Mouse (Mus musculus): ENCODE measurements around the gene Tpte.

The Tpte gene

DNA sequence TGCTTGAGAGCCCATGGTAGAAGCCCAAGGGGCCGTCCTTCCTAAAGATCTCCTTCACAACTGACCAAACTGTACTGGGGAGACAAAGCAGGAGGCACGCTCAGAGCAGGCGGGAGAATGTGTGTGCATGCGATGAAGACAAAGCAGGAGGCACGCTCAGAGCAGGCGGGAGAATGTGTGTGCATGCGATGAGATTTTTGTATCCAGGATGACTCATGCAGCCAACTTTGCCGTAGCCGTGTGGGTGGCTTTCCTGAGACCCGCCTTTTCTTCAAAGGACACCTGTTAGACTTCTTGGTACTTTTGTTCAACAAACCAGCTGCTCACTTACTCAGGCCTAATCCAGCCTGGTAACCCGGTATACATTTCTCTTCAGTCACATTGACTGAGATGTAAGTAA, 97.7 kb downstream of the Tpte start:
- DNase-seq = no peak

DNA sequence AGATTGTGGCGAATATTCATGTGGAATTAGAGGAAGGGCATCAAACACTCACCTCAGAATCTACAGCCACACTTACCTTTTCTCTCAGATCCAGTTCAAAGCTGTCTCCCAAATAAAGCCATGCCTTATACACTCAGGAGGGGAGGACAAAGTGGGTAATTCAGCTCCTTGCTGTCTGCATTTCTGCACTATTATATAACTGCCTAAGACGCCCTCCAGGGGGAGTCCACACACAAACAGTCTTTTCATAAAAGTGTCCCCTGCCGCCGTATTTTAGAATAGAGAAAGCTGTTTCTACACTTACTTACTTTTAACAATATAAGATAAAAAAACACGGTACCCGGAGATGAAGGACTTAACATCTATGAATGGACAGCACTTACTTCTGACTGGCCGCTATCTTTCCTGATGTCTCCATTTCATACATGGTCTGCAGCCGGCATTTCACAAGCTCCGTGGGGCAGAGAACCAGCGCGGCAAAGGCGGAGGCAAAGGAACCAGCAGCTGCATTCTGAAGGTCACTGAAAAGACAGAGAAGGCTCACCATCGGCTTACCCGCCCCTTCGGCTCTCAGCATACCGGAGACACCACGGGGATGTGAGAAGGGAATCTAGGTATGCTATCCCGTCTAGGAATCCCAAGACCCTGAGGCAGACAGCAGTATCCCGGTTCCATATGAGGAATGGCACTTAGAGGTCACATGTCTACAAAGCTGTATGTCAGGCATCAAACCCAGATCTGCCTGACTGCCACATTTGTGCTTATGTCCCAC, 99.8 kb downstream of the Tpte start:
- no peak for DNase-seq

DNA sequence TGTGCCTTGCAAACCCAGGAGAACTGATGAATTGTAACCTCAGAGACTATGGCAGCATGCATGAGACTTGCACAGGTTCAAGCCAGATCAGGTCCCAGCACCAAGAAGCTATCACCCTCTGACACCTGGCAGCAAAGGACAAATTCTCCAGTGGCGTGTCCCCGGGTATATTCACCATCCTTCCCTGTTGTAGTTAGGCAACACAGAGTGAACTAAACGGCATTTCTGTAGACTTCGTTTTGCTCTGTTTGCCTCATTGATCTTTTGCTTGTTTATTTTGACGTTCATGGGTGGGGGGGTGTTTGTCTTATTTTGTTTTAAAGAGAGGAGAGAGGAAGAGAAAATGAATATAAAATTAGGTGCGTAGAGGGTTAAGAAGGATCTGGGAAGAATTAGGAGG, 101.9 kb downstream of the Tpte start:
- DNase-seq = no peak

DNA sequence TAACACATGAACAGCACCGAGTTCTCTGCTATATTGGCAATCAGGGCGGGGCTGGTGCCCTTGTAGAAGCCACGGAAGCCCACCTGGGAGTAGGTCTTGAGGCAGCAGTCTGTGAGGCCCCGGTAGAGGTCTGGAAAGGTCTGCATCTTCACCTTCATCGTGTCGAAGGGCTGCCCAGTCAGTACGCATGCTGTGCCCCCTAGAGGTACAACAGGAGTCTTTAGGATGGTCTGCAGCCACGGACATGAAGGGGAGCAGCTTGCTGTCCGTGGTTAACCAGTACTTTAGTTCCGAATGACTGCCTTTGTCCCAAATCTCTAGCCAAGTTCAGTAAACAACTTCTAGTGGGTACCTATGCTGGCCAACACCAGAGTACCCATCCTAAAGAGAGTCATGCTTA, 106.6 kb downstream of the Tpte start:
- no peak for DNase-seq

DNA sequence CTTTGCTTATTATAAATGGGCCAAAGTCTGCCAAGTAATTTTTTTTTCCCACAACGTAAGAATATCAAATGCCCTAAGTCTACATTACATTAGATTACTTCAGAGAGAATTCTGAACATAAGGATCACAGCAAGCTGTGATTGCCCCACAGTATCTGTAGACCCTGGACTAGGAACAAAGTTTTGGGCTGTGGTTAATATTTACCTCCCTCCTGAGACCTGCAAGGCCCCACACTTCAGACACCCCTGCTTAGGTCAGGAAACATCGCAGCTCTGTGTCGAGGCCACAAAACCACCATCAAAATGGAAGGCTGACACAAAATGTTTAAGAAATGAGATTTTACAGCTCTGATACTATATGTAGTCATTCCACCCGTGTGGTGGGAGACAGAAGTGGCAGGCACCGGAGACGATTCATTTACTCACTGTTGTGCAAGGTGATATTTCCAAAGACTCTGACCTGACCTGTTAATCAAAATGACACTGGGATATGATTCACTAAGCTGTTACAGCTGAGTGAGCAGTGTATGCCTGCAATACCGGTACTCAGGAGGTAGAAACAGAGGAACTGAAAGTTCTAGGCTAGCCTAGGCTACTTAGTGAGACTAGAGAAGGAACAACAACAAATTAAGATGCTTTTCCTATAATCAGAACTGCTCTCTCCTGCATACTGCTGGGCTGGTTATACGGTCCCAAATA, 107.7 kb downstream of the Tpte start:
- no peak for DNase-seq

DNA sequence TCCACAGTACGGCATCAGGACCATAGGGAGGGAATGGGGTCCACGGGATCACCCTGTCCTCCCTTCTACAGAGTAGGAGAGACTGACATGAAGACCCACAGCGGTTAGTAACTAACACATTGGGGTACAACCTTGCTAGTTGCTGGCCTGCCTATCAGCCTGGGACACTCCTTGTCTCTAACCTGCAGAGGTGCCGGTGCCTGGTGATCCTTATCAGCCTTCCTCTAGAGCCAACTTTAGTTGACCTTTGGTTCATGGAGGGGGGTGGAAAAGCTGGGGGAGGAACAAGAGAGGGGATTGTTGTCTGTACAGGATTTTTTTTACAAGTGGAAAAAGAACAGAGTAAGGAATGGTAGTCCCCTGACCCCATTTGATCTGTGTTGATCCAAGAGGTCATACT, 111.2 kb downstream of the Tpte start:
- DNase-seq = no peak

DNA sequence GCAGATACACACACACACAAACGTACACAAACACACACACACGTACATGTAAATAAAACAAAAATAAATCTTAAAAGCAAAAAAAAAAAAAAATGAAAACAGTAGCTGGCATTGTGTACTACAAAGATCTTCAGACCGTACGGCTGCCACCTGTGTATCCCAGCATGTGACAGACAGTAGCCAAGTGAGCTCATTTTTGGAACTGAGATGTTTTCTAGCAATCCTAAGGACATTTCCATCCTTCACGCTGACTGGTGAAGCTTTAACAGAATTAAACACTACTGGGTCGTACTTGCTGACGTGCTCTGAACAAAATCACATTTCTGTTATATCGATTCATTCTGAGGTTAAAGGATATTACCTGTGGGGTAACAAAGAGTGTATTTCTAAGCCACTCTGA, 112.0 kb downstream of the Tpte start:
- no peak for DNase-seq

DNA sequence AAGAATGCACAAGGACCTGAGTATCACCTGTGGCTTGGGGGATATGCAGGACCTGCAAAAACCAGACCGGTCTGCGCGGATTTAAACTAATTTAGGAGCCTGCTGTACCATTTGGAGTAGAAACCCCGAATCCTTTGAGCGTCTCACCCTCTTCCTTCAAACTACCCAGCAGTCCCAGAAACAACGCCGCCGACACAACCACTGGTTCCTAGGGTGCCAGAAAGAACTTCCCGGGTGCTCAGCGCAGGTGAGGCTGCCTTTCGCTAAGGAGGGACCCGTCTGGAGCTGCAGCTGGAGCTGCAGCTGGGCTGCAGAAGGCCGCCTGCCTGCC, 114.5 kb downstream of the Tpte start:
- DNase-seq = no peak

DNA sequence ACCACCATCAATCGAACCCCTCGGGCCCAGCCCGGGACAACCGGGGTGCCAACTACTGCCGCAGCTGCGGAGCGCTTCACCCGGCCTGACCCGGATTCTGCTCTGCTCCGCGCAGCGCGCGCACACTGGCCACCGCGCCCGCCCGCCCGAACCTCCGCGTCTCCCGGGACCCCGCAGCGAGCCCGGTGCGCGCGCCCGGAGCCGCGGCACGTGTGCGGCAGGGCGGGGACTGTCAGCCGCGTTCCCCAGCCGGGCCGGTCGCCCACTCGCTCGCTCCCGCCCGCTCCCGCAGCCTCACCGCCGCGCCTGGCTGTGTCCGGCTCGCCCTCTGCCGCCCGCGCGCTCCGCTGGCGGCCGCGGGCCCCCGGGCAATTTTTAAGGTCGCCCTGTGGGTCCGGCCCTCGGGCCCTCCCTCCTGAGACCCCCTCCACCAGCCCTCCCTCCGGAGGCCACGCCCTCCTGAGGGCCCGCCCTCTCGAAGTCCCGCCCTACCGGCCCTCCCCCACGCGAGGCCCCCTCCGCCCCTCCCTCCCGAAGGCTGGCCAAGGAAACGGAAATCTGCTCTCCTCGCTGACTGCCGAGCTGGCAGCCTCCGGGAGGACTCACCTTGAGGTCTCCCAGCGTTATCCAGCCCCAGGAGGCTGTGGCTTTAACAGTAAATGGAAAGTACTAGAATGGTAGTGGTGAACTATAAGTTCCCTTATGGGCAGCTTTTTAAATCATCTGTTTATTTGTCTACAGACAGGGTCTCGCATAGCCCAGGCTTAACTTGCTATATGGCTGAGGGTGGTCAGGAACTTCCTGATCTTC, 115.1 kb downstream of the Tpte start, which contains the start of gene Slc25a15:
Slc25a15 (minus strand) TSS at position 456 of the 810 bp plus-strand sequence.
- DNase-seq = peak; percentile 87 to 89

DNA sequence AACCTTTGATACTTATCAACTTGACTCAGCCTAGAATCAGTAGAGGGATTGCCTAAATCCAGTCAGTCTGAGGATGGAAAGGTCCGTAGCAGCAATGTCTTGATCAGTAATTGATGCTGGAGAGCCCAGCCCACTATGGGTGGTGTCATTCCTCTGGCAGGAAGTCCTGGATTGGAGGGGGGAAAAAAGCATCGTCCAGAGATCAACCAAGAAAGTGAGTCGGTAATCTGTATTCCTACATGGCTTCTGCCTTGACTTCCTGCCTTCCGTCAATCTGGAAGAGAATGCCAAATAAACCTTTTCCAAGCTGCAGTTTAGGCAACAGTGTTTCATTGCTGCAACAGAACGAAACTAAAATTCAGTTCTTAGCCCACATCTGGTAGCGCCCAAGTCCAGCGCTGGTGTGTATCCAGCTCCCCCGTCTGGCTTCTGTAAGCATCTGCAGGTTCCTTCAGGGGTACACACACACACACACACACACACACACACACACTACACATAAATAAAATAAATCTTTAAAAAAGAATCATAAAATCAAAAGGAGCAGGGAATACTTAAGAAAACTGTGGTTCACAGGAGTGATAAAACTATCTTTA, 116.1 kb downstream of the Tpte start:
- no peak for DNase-seq

DNA sequence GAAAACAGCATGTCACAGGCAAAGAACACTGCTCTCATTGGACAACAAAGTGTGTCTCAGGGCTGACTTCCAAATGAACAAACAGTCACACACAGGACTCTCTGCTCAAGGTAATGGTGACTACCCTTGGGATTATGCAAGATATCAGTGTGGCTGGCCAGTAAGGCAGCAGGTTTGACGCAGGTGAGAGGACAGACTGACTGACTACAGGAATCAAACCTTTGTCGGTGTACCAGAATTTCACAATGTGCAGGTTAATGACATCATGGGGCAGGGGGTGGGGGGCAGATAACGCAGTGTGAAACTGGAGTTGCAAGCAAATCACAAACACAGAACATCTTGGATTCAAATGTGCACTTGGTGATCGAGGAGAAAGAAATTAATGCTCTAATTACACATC, 117.4 kb downstream of the Tpte start:
- no peak for DNase-seq

DNA sequence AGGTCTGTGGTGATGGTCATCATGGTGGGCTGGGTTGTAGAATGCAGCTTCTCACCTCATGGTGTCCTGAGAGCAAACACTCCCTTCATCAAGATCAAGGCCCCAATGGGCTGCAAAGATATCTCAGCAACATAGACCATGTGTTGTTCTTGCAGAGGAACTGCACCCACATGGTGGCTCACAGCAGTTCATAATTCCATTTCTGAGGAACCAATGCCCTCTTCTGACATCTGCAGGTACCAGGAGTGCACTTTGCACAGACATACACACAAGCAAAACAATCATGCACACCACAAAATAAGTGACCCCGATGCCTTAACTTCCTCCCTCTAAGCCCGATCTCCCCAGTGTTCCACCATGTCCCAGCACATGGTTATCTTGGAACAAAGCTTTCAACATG, 120.0 kb downstream of the Tpte start:
- DNase-seq = no peak

DNA sequence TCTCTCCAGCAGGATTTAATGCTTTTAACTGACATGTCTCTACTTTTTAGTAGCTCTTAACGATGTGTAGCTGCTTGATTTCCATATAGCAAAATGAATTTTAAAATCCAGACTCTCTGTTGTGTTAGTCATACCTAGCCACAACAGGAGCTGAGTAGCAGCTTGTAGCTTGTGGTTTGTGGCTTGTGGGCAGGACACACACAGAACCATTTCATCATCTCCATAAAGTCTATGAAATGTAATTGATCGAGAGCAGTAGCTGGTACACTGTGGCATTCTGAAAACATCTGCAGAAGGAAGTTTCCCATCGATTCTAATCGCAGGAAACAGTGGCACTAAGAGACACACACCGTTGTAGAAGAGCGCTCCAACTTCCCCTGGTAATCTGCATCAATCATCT, 122.5 kb downstream of the Tpte start:
- DNase-seq = no peak

DNA sequence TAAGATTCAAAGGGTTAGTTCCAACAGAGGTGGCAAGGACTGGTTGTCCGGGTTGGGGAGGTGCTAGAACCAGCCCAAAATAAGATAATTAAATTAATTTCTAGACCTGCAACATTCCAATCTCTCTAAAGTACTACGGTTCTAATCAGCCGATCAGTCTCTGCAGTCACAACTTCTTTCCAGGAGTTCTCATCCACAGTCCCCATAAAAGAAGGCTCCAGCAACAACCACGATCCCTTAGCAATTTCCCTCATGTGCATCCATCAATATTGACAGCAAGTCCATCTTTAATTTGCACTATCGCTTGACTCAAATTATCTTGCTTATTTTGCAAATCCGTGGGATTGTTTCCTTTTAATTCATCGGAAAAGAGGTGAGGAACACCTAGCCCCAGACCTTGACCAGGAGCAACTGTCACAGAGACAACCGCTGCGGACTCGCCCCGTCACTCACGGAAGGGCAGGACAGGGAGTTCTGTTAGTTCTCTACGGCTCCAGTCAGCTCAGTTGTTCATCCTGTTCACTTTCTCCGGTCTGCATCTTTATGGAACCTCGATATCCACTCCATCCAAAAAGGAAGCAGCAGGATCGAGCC, 127.5 kb downstream of the Tpte start:
- DNase-seq = no peak

DNA sequence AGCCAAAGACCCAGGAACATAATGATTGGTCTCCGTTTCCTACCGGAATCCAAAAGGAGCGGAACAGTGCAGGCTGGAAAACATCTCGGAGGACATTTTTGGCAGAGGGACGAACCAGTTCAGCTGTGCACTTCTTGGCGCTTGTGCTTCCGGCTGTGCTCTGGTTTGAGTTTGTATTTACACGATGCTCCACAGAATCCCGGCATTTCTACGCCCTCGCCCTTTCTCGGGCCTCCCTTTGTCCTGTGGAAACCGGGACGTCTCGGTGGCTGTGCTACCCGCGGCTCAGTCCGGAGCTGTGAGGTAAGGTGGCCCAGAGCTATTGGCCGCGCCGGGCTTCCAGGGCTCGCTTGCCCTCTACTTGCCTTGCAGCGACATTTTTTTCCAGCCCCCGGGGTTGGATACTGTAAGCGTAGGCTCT, 128.1 kb downstream of the Tpte start, which contains the start of gene Mrps31:
Mrps31 (plus strand) TSS at position 80 of the 421 bp plus-strand sequence.
- DNase-seq = peak; percentile 82 to 83

DNA sequence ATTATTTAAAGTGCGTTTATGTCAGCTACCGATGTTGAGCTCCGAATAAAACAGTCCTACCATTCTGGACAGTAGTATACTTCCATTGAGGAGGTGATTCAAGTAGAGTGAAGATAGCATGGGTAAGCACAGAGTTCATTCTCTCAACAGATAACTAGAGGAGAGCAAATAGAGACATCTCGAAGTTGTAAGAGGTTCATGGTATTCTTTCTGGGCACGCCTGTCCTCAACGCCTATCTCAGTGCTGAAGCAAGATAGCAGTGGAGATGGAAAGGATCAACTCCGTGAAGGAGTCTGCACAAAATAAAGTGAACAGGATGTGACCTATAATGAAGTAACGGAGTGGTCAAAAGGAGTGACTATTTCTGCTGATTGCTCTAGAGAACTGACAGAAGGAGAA, 128.7 kb downstream of the Tpte start:
- no peak for DNase-seq

Data from lung, adult 18-20 months (tissue).